Mouse (Mus musculus): Measurements from ENCODE around the gene Cst3. TPM values are rescaled to one million over a fixed set of nuclear protein-coding genes. Genes with fewer than 3 reads are reported as not detected.

Cst3 gene
- polyA plus RNA-seq (2015; fragmentation: Illumina TruSeq; extraction: RNeasy Lipid Tissue Mini Kit (QIAGEN cat#74804); ENCODE audit: insufficient read depth, low replicate concordance): 519 TPM

DNA sequence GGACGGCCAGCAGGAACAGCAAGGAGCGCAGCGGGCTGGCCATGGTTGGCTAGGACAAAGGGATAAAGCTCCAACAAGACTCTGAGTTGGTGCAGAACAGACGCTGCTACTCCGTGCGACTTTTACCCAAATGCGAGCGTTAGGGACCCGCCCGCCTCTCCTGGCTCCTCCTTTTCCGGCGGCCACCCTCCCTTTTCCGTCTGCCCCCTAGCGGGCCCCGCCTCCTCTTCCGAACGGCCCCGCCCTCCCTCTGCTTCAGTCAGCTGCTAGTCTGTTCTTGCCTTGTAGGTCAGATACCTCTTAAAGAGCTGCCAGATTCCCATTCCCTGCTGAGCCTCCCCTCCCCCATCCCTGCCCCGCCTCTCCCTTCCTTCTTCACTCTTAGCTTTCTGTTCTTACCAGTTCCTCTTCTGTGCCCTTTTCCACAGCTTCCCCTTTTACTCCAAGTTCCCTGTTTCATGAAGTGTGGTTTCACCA, at the start of gene Cst3:
Gene Cst3 (minus strand): TSS at position 358 of the 477 bp plus-strand sequence.

DNA sequence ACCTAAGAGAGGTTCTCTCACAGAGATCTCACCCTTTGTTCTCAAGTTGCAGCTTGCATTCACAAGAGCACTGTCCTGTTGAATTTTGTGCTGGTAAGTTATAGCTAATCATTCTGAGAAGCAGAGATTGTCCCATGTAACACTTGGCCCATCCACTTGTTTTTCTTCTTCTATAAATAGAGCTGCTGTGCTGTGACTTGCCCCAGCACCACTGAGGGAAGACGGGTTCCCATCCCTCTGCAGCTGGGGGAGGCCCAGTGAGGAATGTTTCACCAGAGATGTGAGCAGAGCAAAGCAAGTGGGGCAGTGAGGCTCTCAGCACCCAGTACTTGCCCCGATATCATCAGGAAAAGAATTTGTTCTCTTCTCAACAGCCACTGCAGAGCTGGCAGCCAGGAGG, 10.5 kb downstream of the Cst3 start, which contains the start of gene 9230104L09Rik:
Gene 9230104L09Rik (minus strand): TSS at position 73 of the 400 bp plus-strand sequence.

DNA sequence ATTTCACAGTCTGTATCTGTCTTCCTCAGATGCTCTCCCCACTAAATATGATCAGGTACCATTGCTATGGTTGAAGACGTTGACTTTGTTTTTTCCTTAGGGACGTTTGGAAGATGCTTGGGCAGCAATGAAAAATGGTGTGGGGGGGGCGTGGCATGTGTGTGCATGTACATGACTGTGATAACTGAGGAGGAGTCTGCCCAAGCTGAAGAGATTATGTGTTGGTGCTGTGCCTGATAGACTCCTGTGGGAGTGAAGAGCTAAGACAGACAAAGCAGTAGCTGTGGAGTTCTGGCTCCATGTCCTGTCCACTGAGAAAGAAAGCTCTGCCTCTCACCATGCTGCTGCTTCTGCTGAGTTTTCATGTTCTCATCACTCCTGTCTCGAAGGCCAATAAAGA, 40.6 kb downstream of the Cst3 start, which contains the start of gene Cst9:
Gene Cst9 (plus strand): TSS at position 236 of the 400 bp plus-strand sequence.

Other genes starting within 250 kb of the Cst3 start
- gene Nxt1, start 203.1 kb downstream of the Cst3 start, polyA plus RNA-seq (2015; fragmentation: Illumina TruSeq; extraction: RNeasy Lipid Tissue Mini Kit (QIAGEN cat#74804); ENCODE audit: insufficient read depth, low replicate concordance): 25.6 TPM
- gene Gzf1, start 194.7 kb downstream of the Cst3 start, polyA plus RNA-seq (2015; fragmentation: Illumina TruSeq; extraction: RNeasy Lipid Tissue Mini Kit (QIAGEN cat#74804); ENCODE audit: insufficient read depth, low replicate concordance): 17.3 TPM
- gene Napb, start 143.2 kb downstream of the Cst3 start, polyA plus RNA-seq (2015; fragmentation: Illumina TruSeq; extraction: RNeasy Lipid Tissue Mini Kit (QIAGEN cat#74804); ENCODE audit: insufficient read depth, low replicate concordance): 0.97 TPM
- gene Cstl1, start 125.3 kb downstream of the Cst3 start, polyA plus RNA-seq (2015; fragmentation: Illumina TruSeq; extraction: RNeasy Lipid Tissue Mini Kit (QIAGEN cat#74804); ENCODE audit: insufficient read depth, low replicate concordance): not detected
- not detected for gene Cst11, start 104.2 kb downstream of the Cst3 start, polyA plus RNA-seq (2015; fragmentation: Illumina TruSeq; extraction: RNeasy Lipid Tissue Mini Kit (QIAGEN cat#74804); ENCODE audit: insufficient read depth, low replicate concordance)
- not detected for gene 8030411F24Rik, start 93.7 kb downstream of the Cst3 start, polyA plus RNA-seq (2015; fragmentation: Illumina TruSeq; extraction: RNeasy Lipid Tissue Mini Kit (QIAGEN cat#74804); ENCODE audit: insufficient read depth, low replicate concordance)
- not detected for gene Cst12, start 86.3 kb downstream of the Cst3 start, polyA plus RNA-seq (2015; fragmentation: Illumina TruSeq; extraction: RNeasy Lipid Tissue Mini Kit (QIAGEN cat#74804); ENCODE audit: insufficient read depth, low replicate concordance)
- not detected for gene Cst8, start 76.9 kb downstream of the Cst3 start, polyA plus RNA-seq (2015; fragmentation: Illumina TruSeq; extraction: RNeasy Lipid Tissue Mini Kit (QIAGEN cat#74804); ENCODE audit: insufficient read depth, low replicate concordance)
- not detected for gene Cst13, start 55.6 kb downstream of the Cst3 start, polyA plus RNA-seq (2015; fragmentation: Illumina TruSeq; extraction: RNeasy Lipid Tissue Mini Kit (QIAGEN cat#74804); ENCODE audit: insufficient read depth, low replicate concordance)
- not detected for gene Cst9, start 40.5 kb downstream of the Cst3 start, polyA plus RNA-seq (2015; fragmentation: Illumina TruSeq; extraction: RNeasy Lipid Tissue Mini Kit (QIAGEN cat#74804); ENCODE audit: insufficient read depth, low replicate concordance)
- gene 9230104L09Rik, start 10.7 kb downstream of the Cst3 start, polyA plus RNA-seq (2015; fragmentation: Illumina TruSeq; extraction: RNeasy Lipid Tissue Mini Kit (QIAGEN cat#74804); ENCODE audit: insufficient read depth, low replicate concordance): not detected
- gene Gm1330, start 127.6 kb upstream of the Cst3 start, polyA plus RNA-seq (2015; fragmentation: Illumina TruSeq; extraction: RNeasy Lipid Tissue Mini Kit (QIAGEN cat#74804); ENCODE audit: insufficient read depth, low replicate concordance): not detected
- not detected for gene Gm10750, start 141.5 kb upstream of the Cst3 start, polyA plus RNA-seq (2015; fragmentation: Illumina TruSeq; extraction: RNeasy Lipid Tissue Mini Kit (QIAGEN cat#74804); ENCODE audit: insufficient read depth, low replicate concordance)

Data from spleen, adult 10 weeks (tissue).